Mouse (Mus musculus) embryonic facial prominence, embryonic 14.5 days (tissue): ENCODE measurements around the gene Swsap1. TPM values are rescaled to one million over a fixed set of nuclear protein-coding genes. Genes with fewer than 3 reads are reported as not detected.

Experiments used
- ATAC-seq: fragments of 200-750 bp; cut with Nextera tagmentation; 2 replicates; pipeline ENCODE4 v1.8.0; 2017; ENCODE audit warnings: low read depth, moderate number of reproducible peaks, moderate TSS enrichment
- DNase-seq: peaks from one replicate; pipeline ENCODE4 v3.0.0-alpha.2; 2015; ENCODE audit warnings: low spot score
- H3K27ac ChIP-seq: fragments of 300-500 bp; sonication (generic); replicated peaks from 2 replicates; pipeline ENCODE4 v1.5.1; 2014; ENCODE audit warnings: low read depth, mild to moderate bottlenecking, low read length, moderate library complexity
- H3K27me3 ChIP-seq: fragments of 300-500 bp; sonication (generic); replicated peaks from 2 replicates; pipeline ENCODE4 v1.6.1; 2014; ENCODE audit warnings: low read length; ENCODE audit not compliant: control insufficient read depth, insufficient read depth
- H3K36me3 ChIP-seq: fragments of 300-500 bp; sonication (generic); 2 replicates; pipeline ENCODE4 v1.6.1; 2014; ENCODE audit warnings: low read length, mixed read lengths; ENCODE audit not compliant: control insufficient read depth, insufficient read depth
- H3K4me1 ChIP-seq: fragments of 300-500 bp; sonication (generic); 2 replicates; pipeline ENCODE4 v1.6.1; 2014; ENCODE audit warnings: antibody characterized with exemption, low read length; ENCODE audit not compliant: control insufficient read depth, insufficient read depth
- H3K4me2 ChIP-seq: fragments of 300-500 bp; sonication (generic); 2 replicates; pipeline ENCODE4 v1.6.1; 2014; ENCODE audit warnings: low read depth, mild to moderate bottlenecking, low read length, moderate library complexity, mixed read lengths
- H3K4me3 ChIP-seq: fragments of 300-500 bp; sonication (generic); 2 replicates; pipeline ENCODE4 v1.5.1; 2014; ENCODE audit warnings: low read depth, mild to moderate bottlenecking, low read length
- H3K9ac ChIP-seq: fragments of 300-500 bp; sonication (generic); 2 replicates; pipeline ENCODE4 v1.6.1; 2014; ENCODE audit warnings: low read depth, mild to moderate bottlenecking, low read length, moderate library complexity, mixed read lengths
- H3K9me3 ChIP-seq: fragments of 300-500 bp; sonication (generic); 2 replicates; pipeline ENCODE4 v1.6.1; 2016; ENCODE audit warnings: low read length; ENCODE audit not compliant: control insufficient read depth
- WGBS: fragments of 180-500 bp; shearing (Covaris S2); extraction: QIAGEN DNeasy Blood & Tissue Kit; methylation state at CpG from one replicate; pipeline ENCODE4 v1.1.7; 2014; 5-methylcytosine and 5-hydroxymethylcytosine counted together
- polyA plus RNA-seq: library from polyadenylated mRNA; unstranded; fragments of >200 nt; fragmentation: Nextera tagmentation; extraction: Ambion mirVana; gene quantifications from 2 replicates; pipeline ENCODE4 v1.2.1, GENCODE M21; 2014

Gene Swsap1
- polyA plus RNA-seq, 1 experiment from 2014 or later, result 9.5 TPM

DNA sequence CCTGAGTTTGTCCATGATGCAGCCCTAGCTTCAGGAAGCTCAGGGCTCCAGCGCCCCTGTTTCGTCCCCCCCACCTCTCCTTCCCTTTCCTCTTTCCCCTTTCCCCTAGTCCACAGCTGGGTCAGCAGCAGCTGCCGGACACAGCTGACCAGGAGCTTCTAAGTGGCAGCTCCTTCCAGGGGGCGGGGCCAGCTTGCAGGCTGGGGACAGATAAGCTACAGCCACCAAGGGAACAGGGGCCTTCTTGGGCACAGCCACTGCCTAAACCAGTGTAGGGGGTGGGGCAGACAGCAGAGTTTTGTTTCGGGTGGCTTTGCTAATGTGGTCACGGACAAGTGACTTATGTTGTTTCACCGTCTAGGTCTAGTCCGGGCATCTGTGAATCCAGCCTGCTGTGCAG lies 7.9 kb downstream of the Swsap1 start, which contains the start of gene Epor:
Gene Epor (minus strand): TSS at position 90 of the 400 bp plus-strand sequence.
- DNase-seq (peak; percentile 56), ATAC-seq (0 out of 2 replicates have a peak, but pooled peaks have one; percentile 19)
- Histone ChIP-seq H3K27me3 (peaks cover 48% of the 10 kb centered on the region), H3K4me1 (peaks cover 8% of the 10 kb centered on the region), H3K36me3 (no peaks in the 10 kb centered on the region), H3K9me3 (no peaks in the 10 kb centered on the region), H3K4me2 (peak within 1 kb of the TSS; percentile 91), H3K27ac (no peak within 1 kb of the TSS), H3K4me3 (peak within 1 kb of the TSS; percentile 51), H3K9ac (peak within 1 kb of the TSS; percentile 55)
- 18% methylated on average over 5 of the region's 8 CpGs for WGBS

DNA sequence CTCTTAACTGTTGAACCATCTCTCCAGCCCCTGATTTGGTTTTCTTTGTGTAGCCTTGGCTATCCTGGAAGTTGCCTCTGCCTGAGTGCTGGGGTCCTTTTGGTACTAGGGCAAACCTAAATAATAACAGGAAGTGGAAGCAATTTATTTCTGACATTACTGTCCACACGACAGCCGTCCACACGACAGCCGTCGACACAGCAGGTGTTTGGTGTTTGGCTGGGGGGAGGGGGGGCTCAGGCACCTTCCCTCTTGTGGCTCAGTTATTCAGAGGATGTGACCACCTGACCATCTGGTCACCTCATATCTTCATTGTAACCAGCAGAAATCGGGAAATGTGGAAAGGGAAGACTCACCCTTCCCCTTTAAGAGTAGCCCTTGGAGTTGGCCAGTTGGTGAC lies 13.3 kb downstream of the Swsap1 start:
- WGBS, result 58% methylated on average over 6 of the region's 6 CpGs
- DNase-seq, result no peak
- Histone ChIP-seq H3K9me3 (no peaks in the 10 kb centered on the region), H3K4me2 (no peak overlapping the region), H3K27ac (no peak overlapping the region), H3K36me3 (no peaks in the 10 kb centered on the region), H3K4me1 (no peaks in the 10 kb centered on the region), H3K9ac (no peak overlapping the region), H3K27me3 (0 out of 2 replicates have a peak, but pooled peaks cover 2% of the 10 kb centered on the region), H3K4me3 (no peak overlapping the region)
- ATAC-seq, result no peak

DNA sequence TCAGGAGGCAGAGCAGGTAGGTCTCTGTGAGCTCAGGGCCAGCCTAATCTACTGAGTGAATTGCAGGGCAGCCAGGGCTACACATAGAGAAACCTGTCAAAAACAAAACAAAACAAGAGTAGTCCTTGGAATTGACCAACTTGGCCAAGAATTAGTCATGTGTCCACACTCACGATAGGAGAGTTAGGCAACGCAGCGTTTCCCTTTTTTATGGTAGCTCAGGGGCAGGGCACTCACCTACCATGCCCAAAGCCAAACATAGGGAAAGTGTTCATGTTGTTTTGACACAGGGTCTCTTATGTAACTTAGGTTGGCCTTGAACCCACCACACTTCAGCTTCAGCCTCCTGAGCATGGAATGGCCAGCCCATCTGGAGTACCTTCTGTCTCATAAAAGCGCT lies 13.7 kb downstream of the Swsap1 start:
- Histone ChIP-seq H3K27me3 (no peaks in the 10 kb centered on the region), H3K4me2 (no peak overlapping the region), H3K4me3 (no peak overlapping the region), H3K36me3 (no peaks in the 10 kb centered on the region), H3K9me3 (no peaks in the 10 kb centered on the region), H3K4me1 (no peaks in the 10 kb centered on the region), H3K27ac (no peak overlapping the region), H3K9ac (no peak overlapping the region)
- WGBS, result 89% methylated on average over 4 of the region's 4 CpGs
- ATAC-seq (no peak), DNase-seq (no peak)

DNA sequence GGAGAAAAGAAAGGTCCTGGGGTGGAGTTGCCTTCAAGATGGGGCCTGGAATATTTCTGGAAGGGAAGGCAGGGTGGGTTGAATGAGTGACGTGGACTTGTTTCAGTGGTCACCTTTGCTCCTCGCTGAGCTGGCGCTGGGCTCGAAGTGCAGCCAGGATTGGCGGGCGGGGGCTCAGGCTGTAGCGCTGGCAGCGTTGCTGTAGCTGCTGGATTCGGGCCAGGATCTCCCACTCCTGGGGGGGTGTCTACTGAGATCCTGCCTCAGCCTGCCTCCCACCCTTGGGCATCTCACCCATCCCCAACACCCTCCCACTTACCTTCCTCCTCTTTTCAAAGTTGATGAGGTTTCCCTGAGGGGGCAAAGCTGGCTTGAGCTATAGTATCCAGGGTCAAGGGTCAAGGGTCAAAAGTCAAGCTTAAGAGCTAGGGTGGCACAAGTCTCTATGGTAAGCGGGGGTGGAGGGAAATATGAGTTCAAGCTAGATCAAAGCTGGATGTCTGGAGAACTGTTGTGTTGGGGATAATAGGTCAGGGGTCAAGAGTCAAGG lies 21.1 kb downstream of the Swsap1 start:
- H3K4me1 ChIP-seq, result no peaks in the 10 kb centered on the region
- ATAC-seq (no peak), DNase-seq (no peak)
- H3K9ac ChIP-seq, result no peak overlapping the region
- no peak overlapping the region for H3K27ac ChIP-seq
- H3K4me3 ChIP-seq, result no peak overlapping the region
- 72% methylated on average over 10 of the region's 10 CpGs for WGBS
- H3K27me3 ChIP-seq, result no peaks in the 10 kb centered on the region
- no peak overlapping the region for H3K4me2 ChIP-seq
- H3K36me3 ChIP-seq, result no peaks in the 10 kb centered on the region
- H3K9me3 ChIP-seq, result no peaks in the 10 kb centered on the region

DNA sequence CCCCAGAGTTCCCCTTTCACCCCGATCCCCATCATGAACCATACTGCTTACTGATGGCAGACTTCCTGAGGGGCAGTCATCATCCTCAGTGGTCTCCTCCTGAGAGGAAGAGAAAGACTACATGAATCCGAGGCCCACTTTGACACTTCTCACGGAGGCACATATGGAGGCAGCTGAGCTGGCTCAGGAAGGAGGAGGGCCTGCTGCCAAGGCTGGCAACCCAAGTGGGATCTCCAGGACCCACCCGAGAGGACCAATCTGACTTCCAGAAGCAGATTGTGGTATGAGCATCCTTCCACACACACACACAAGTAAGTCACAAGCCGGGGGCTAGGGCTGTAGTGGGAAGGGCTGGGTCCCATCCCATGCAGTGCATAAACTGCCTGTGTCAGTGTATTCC lies 21.8 kb downstream of the Swsap1 start:
- H3K9ac ChIP-seq, result no peak overlapping the region
- ATAC-seq (no peak), DNase-seq (no peak)
- no peaks in the 10 kb centered on the region for H3K27me3 ChIP-seq
- no peak overlapping the region for H3K27ac ChIP-seq
- H3K36me3 ChIP-seq, result no peaks in the 10 kb centered on the region
- H3K4me2 ChIP-seq, result no peak overlapping the region
- no peaks in the 10 kb centered on the region for H3K4me1 ChIP-seq
- H3K4me3 ChIP-seq, result no peak overlapping the region
- WGBS, result 78% methylated on average over 5 of the region's 5 CpGs
- H3K9me3 ChIP-seq, result no peaks in the 10 kb centered on the region

DNA sequence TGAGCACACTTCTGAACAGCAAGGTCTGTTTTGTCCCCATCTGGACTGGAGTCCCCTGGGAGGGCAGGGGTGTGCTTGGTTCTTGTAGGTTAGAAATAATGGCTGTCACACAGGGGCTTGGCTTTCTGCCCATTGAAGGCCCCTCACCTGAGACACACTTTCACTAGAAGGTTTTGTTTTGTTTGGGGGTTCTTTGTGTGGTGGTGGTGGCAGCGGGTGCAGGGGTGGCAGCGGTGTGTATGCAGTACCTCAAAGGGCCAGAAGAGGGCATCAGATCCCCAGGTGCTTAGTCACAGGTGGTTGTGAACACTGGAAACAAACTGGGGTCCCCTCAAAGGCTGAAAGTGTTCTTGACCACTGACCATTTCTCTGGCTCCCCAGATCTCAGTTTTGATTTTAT lies 22.4 kb downstream of the Swsap1 start:
- H3K4me3 ChIP-seq, result no peak overlapping the region
- H3K27me3 ChIP-seq, result no peaks in the 10 kb centered on the region
- DNase-seq (no peak), ATAC-seq (no peak; the same call in 1 of the 2 replicates)
- H3K9me3 ChIP-seq, result no peaks in the 10 kb centered on the region
- H3K36me3 ChIP-seq, result no peaks in the 10 kb centered on the region
- no peak overlapping the region for H3K27ac ChIP-seq
- no peak overlapping the region for H3K4me2 ChIP-seq
- WGBS, result 18% methylated on average over 2 of the region's 2 CpGs
- no peak overlapping the region for H3K9ac ChIP-seq
- H3K4me1 ChIP-seq, result no peaks in the 10 kb centered on the region

DNA sequence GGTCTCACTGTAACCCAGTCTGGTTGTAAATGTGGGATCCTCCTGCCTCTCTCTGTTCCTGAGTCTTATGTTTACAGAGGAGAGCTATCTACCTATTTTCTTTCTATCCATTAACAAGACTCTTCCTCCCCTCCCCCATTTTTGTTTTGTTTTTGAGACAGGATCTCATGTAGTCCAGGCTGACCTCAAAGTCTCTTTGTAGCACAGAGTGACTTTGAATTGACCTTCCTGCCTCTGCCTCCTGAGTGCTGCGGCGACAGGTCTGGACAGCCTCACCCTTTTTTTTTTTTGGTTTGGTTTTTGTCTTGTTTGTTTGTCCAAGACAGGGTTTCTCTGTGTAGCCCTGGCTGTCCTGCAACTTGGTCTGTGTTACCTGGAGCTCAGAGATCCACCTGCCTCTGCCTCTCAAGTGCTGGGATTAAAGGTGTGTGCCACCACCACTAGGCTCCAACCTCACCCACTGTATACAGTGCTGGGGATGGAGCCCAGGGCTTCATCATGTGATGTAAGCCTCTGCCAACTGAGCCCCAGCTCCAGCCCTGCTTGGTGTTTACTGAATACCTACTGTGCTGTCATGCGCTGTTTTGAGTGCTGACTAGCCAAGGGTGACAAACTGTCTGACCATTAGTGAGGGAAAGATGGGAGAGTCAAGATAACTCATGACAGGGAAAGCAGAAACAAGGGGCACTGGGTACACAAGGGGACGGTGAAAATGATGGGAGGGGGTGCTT lies 23.0 kb downstream of the Swsap1 start:
- Histone ChIP-seq H3K4me2 (no peak overlapping the region), H3K27ac (no peak overlapping the region), H3K4me1 (no peaks in the 10 kb centered on the region), H3K36me3 (no peaks in the 10 kb centered on the region), H3K4me3 (no peak overlapping the region), H3K27me3 (no peaks in the 10 kb centered on the region), H3K9me3 (no peaks in the 10 kb centered on the region), H3K9ac (no peak overlapping the region)
- DNase-seq (no peak), ATAC-seq (no peak)
- 89% methylated on average over 4 of the region's 4 CpGs for WGBS

DNA sequence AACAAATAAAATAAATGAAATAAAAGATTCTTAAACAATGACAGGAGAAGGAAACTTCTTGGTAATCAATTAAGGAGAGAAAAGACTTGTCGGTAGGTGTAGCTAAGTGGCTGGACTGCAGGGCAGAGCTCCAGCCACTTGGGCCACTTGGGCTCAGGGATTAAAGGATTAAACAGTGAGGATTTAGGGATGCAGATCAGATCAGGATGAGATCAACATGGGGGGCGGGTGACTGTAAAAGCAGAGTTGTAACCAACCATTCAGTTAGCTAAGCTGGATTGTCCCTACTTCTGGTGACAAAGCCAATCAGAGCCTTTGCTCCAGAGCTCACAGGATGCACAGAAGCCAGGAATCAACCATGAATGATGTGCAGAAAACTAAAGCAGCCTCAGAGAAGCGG lies 28.4 kb downstream of the Swsap1 start:
- H3K4me2 ChIP-seq, result no peak overlapping the region
- no peak overlapping the region for H3K27ac ChIP-seq
- H3K27me3 ChIP-seq, result peaks cover 36% of the 10 kb centered on the region
- ATAC-seq (no peak), DNase-seq (no peak)
- H3K36me3 ChIP-seq, result no peaks in the 10 kb centered on the region
- no peak overlapping the region for H3K9ac ChIP-seq
- no peak overlapping the region for H3K4me3 ChIP-seq
- H3K9me3 ChIP-seq, result no peaks in the 10 kb centered on the region
- WGBS, result 13% methylated on average over 3 of the region's 3 CpGs
- H3K4me1 ChIP-seq, result 0 out of 2 replicates have a peak, but pooled peaks cover 6% of the 10 kb centered on the region
